Mouse (Mus musculus) hindbrain, embryonic 14.5 days (tissue): ENCODE results near the gene Mrrf. TPM values are rescaled to one million over a fixed set of nuclear protein-coding genes. Genes with fewer than 3 reads are reported as not detected.

Source experiments
- ATAC-seq: fragments of 200-750 bp; cut with Nextera tagmentation; 2 replicates; pipeline ENCODE4 v1.8.0; 2017; ENCODE audit warnings: moderate number of reproducible peaks, mild to moderate bottlenecking, moderate TSS enrichment, moderate library complexity; ENCODE audit not compliant: low FRiP score
- DNase-seq: peaks from one replicate; pipeline ENCODE4 v3.0.0-alpha.2; 2015; ENCODE audit warnings: low spot score
- H3K27ac ChIP-seq: fragments of 300-500 bp; sonication (generic); 2 replicates; pipeline ENCODE4 v1.5.1; 2014; ENCODE audit warnings: mild to moderate bottlenecking, moderate library complexity
- H3K27me3 ChIP-seq: fragments of 300-500 bp; sonication (generic); 2 replicates; pipeline ENCODE4 v1.6.1; 2014; ENCODE audit warnings: mild to moderate bottlenecking, low read length, mixed read lengths; ENCODE audit not compliant: control insufficient read depth, insufficient read depth
- H3K36me3 ChIP-seq: fragments of 300-500 bp; sonication (generic); replicated peaks from 2 replicates; pipeline ENCODE4 v1.6.1; 2014; ENCODE audit not compliant: control insufficient read depth, insufficient read depth
- H3K4me1 ChIP-seq: fragments of 300-500 bp; sonication (generic); replicated peaks from 2 replicates; pipeline ENCODE4 v1.6.1; 2014; ENCODE audit warnings: antibody characterized with exemption, low read length, mixed read lengths; ENCODE audit not compliant: control insufficient read depth, insufficient read depth
- H3K4me2 ChIP-seq: fragments of 300-500 bp; sonication (generic); replicated peaks from 2 replicates; pipeline ENCODE4 v1.6.1; 2014; ENCODE audit warnings: mild to moderate bottlenecking, moderate library complexity
- H3K4me3 ChIP-seq: fragments of 300-500 bp; sonication (generic); replicated peaks from 2 replicates; pipeline ENCODE4 v1.5.1; 2014; ENCODE audit warnings: mild to moderate bottlenecking, low read length
- H3K9ac ChIP-seq: fragments of 300-500 bp; sonication (generic); 2 replicates; pipeline ENCODE4 v1.6.1; 2014
- H3K9me3 ChIP-seq: fragments of 300-500 bp; sonication (generic); 2 replicates; pipeline ENCODE4 v1.6.1; 2016; ENCODE audit warnings: low read length; ENCODE audit not compliant: control insufficient read depth
- WGBS: fragments of 180-500 bp; shearing (Covaris S2); extraction: QIAGEN DNeasy Blood & Tissue Kit; methylation state at CpG from one replicate; pipeline ENCODE4 v1.1.7; 2014; 5-methylcytosine and 5-hydroxymethylcytosine counted together
- polyA plus RNA-seq: library from polyadenylated mRNA; unstranded; fragments of >200 nt; fragmentation: Nextera tagmentation; extraction: Ambion mirVana; gene quantifications from 2 replicates; pipeline ENCODE4 v1.2.1, GENCODE M21; 2014

The Mrrf gene
- polyA plus RNA-seq, result 30.8 and 33.3 TPM in 2 replicates

GRCm38 (mm10) chr2:36136300-36136941, at the start of gene Mrrf, which contains the start of gene Rbm18:
Mrrf (plus strand) TSS chr2:36136389.
Rbm18 (minus strand) TSS chr2:36136773.
- peak; percentile 99 for ATAC-seq

GRCm38 (mm10) chr2:36089190-36089589, 47.0 kb upstream of the Mrrf start:
- Histone ChIP-seq H3K4me3 (no peak overlapping the region), H3K4me1 (peaks cover 12% of the 10 kb centered on the region), H3K9me3 (no peaks in the 10 kb centered on the region), H3K4me2 (no peak overlapping the region), H3K36me3 (no peaks in the 10 kb centered on the region), H3K27ac (no peak overlapping the region), H3K9ac (no peak overlapping the region), H3K27me3 (peaks cover 73% of the 10 kb centered on the region)
- WGBS, result 42% methylated on average over 3 of the region's 3 CpGs
- ATAC-seq, result no peak
- no peak for DNase-seq

More at GRCm38 (mm10) chr2:36136300-36136941, at the start of gene Mrrf, which contains the start of gene Rbm18:
- WGBS, result under 1% methylated on average over 50 of the region's 50 CpGs
- Histone ChIP-seq H3K4me2 (peak within 1 kb of the TSS; percentile 88), H3K9me3 (no peaks in the 10 kb centered on the region), H3K9ac (peak within 1 kb of the TSS; percentile 91), H3K36me3 (peaks cover 32% of the 10 kb centered on the region), H3K4me3 (peak within 1 kb of the TSS; percentile 90), H3K4me1 (peaks cover 12% of the 10 kb centered on the region), H3K27me3 (no peaks in the 10 kb centered on the region), H3K27ac (peak within 1 kb of the TSS; percentile 93)
- DNase-seq, result peak; percentile 90

DNA sequence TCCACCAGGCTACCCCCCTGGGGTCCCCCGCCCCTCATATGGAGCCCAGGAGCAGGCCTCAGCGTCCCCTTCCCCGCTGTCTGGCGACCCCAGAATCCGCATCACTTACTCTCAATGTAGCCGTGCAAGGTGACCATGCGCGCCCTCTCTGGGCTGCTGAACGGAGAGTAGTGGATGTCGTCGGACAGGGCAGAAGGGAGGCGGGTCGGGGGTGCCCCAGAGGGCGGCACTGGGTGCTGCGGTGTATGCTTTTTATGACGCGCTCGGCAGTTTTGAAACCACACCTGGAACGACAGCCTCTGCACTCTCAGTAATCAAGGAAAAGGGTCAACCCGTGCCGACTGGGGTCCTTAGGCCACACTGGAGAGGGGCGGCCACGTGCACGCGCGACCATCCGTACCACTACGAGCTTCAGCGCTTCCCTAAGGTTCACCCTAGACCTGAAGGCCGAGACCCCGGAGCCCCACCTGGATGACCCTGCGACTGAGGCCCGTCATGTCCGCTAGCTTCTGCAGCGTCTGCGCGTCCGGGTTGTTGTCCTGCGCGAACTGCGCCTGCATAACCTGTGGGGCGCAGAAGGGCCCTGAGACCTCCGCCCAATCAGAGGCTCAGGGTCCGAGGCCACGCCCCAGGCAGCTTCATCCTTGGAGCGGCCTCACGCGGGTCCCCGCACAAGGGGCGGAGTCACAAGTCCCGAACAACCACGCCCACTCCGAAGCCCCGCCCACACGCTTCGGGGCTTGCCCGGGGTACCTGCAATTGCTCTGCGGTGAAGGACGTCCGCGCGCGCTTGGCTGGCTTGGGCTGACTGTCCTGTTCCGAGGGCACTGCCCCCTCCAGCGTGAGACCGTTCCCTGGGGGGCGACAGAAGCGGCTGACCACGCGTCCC, 45.1 kb upstream of the Mrrf start:
- Histone ChIP-seq H3K9ac (no peak overlapping the region), H3K27me3 (peaks cover 92% of the 10 kb centered on the region), H3K36me3 (no peaks in the 10 kb centered on the region), H3K9me3 (no peaks in the 10 kb centered on the region), H3K4me2 (peak overlapping the region; percentile 57), H3K27ac (no peak overlapping the region), H3K4me3 (peak overlapping the region; percentile 32), H3K4me1 (peaks cover 14% of the 10 kb centered on the region)
- no peak for DNase-seq
- 4% methylated on average over 70 of the region's 70 CpGs for WGBS
- peak; percentile 75 for ATAC-seq

DNA sequence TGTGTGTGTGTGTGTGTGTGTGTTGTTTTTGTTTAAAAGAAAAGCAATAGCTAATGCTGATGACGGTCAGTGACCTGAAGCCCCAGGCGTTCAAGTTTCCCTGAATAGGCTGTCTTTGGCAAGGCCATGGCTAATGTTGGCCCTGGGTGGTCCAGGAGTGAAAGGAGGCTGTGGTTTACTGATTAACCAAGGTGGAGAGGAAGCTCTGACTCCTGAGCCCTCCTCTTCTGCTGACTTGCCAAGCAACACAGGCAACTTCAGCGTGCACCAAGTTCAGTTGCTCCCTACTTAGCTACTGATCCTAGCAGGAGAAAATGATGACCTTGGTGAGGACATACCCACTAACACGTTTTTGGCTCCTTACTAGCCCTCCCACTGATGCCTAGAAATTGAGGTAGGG, 43.4 kb upstream of the Mrrf start:
- H3K27ac ChIP-seq, result no peak overlapping the region
- no peaks in the 10 kb centered on the region for H3K9me3 ChIP-seq
- H3K9ac ChIP-seq, result no peak overlapping the region
- no peaks in the 10 kb centered on the region for H3K36me3 ChIP-seq
- ATAC-seq (no peak), DNase-seq (no peak)
- peaks cover 14% of the 10 kb centered on the region for H3K4me1 ChIP-seq
- no peak overlapping the region for H3K4me3 ChIP-seq
- H3K27me3 ChIP-seq, result peaks cover 100% of the 10 kb centered on the region
- no peak overlapping the region for H3K4me2 ChIP-seq
- whole genome bisulfite sequencing, result 1% methylated on average over 4 of the region's 4 CpGs

DNA sequence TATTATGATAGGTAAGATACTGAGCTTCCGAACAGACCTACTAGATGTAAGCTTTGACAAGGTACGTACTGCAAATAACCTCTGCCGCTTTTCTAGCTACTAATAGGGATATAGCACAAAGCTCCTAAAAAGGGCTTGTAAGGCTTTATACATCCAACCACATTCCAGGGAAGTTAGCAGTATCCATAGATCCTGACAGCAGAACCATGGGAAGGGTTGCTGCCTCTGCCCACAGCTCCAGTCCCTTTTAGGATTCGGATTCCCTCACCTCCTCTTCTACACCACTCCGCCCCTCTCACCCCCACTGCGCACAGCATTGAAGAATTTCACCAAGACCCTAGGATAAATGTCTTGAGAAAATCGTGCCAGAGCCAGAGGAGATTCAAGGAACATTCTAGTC, 42.9 kb upstream of the Mrrf start:
- Histone ChIP-seq H3K36me3 (no peaks in the 10 kb centered on the region), H3K4me3 (no peak overlapping the region), H3K9ac (no peak overlapping the region), H3K9me3 (no peaks in the 10 kb centered on the region), H3K27me3 (peaks cover 100% of the 10 kb centered on the region), H3K4me1 (peaks cover 14% of the 10 kb centered on the region), H3K27ac (no peak overlapping the region), H3K4me2 (no peak overlapping the region)
- ATAC-seq (no peak), DNase-seq (no peak)
- WGBS, result 17% methylated on average over 7 of the region's 7 CpGs

GRCm38 (mm10) chr2:36093914-36094475, 42.2 kb upstream of the Mrrf start:
- DNase-seq (no peak), ATAC-seq (no peak)
- no peaks in the 10 kb centered on the region for H3K9me3 ChIP-seq
- no peak overlapping the region for H3K4me3 ChIP-seq
- H3K4me2 ChIP-seq, result no peak overlapping the region
- H3K27me3 ChIP-seq, result peaks cover 100% of the 10 kb centered on the region
- H3K36me3 ChIP-seq, result no peaks in the 10 kb centered on the region
- no peak overlapping the region for H3K9ac ChIP-seq
- H3K4me1 ChIP-seq, result peaks cover 14% of the 10 kb centered on the region
- WGBS, result 7% methylated on average over 31 of the region's 31 CpGs
- no peak overlapping the region for H3K27ac ChIP-seq

DNA sequence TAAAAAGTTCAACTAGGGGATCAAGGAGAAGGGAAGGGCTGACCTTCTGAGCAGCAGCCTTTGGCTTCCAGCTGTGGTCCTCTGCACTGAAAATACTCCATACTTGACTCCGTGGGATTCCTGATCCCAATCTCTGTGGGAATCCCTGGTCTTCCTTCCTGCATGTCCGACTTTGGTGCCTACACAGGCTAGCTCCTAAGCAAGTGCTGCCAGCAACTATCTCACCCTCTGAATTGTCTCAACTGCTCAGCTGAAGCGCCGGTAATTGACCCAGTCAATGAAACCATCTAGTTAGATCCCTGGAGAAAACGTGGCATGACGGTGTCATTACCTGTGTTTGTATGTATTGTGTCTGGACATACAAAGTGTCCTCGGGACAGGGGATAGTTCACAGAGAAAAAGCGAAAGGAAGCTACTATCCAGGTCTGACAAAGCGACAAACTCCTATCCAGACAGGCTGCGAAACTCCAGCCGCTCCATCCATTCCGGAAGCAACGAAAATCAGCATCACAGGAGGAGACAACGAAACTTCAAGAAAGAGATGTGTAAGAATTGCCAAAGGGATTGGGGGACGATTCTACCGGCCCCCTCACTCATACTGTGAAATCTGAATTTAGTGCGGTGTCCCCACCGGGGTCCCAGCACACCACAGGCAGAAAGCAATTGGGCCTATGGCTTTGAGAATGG, 38.9 kb upstream of the Mrrf start:
- Histone ChIP-seq H3K4me2 (no peak overlapping the region), H3K27me3 (peaks cover 100% of the 10 kb centered on the region), H3K27ac (no peak overlapping the region), H3K4me1 (peaks cover 9% of the 10 kb centered on the region; the same call in 1 of the 2 replicates), H3K9ac (no peak overlapping the region), H3K4me3 (no peak overlapping the region), H3K9me3 (no peaks in the 10 kb centered on the region), H3K36me3 (no peaks in the 10 kb centered on the region)
- ATAC-seq, result no peak
- no peak for DNase-seq
- WGBS, result 3% methylated on average over 18 of the region's 18 CpGs

DNA sequence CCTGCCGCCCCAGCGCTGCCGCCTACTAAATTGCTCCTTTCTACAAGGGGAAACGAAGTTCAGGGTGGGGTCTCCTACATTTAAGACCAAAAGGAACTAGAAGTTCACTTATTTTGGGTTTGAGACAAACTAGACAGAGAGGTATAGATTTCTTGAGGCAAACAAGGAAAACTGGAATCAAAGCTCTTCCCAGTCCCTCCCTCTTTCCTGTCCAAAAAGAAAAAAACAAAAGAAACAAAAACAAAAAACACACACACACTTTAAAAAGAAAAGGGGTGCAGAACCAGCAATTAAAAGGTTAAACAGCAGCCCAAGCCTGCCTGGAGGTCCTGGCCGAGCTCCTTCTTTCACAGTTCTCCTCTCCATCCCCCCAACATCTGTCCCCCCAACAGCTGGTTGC, 38.2 kb upstream of the Mrrf start:
- Histone ChIP-seq H3K27ac (no peak overlapping the region), H3K36me3 (no peaks in the 10 kb centered on the region), H3K9ac (no peak overlapping the region), H3K4me2 (no peak overlapping the region), H3K4me3 (no peak overlapping the region), H3K9me3 (no peaks in the 10 kb centered on the region), H3K27me3 (peaks cover 100% of the 10 kb centered on the region), H3K4me1 (peaks cover 16% of the 10 kb centered on the region)
- ATAC-seq (no peak), DNase-seq (no peak)
- WGBS, result 2% methylated on average over 5 of the region's 5 CpGs

DNA sequence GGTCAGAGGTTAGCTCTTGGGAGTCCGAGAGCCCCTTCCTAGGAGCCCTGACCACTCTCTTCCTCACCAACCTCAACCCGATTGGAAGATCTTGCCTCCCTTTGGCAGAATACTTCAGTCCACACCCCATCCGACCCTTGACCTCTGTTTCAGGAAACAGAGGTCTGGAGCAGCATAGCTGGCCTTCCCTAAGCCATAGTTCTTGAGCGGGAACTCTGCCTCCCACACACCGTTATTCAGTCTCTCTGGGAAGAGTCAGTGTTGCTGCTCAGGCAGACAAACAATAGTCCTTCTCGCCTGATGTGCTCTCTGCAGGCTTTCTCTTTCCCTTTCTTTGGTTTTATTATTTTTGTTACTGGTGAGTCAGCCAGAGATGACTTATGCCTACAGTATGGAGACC, 36.5 kb upstream of the Mrrf start:
- H3K4me1 ChIP-seq, result peaks cover 25% of the 10 kb centered on the region
- no peaks in the 10 kb centered on the region for H3K36me3 ChIP-seq
- H3K9ac ChIP-seq, result no peak overlapping the region
- no peak overlapping the region for H3K27ac ChIP-seq
- peaks cover 99% of the 10 kb centered on the region for H3K27me3 ChIP-seq
- no peak overlapping the region for H3K4me3 ChIP-seq
- no peaks in the 10 kb centered on the region for H3K9me3 ChIP-seq
- DNase-seq, result no peak
- no peak for ATAC-seq
- 5% methylated on average over 6 of the region's 6 CpGs for WGBS
- no peak overlapping the region for H3K4me2 ChIP-seq
